Mouse (Mus musculus) c-Kit-positive CD71-positive TER-119-negative erythroid progenitor cells, embryonic 14.5 days (primary cell): ENCODE measurements around the gene Pacsin2.
"Not testable (repeated sequence)": the region's sequence is repeated elsewhere in the genome, so short reads cannot be mapped to it uniquely, and the experiment has no call there.

Source experiments
- DNase-seq: peaks from one replicate; pipeline ENCODE4 v3.0.0-alpha.2; 2013; ENCODE audit warnings: low read depth

Gene Pacsin2

DNA sequence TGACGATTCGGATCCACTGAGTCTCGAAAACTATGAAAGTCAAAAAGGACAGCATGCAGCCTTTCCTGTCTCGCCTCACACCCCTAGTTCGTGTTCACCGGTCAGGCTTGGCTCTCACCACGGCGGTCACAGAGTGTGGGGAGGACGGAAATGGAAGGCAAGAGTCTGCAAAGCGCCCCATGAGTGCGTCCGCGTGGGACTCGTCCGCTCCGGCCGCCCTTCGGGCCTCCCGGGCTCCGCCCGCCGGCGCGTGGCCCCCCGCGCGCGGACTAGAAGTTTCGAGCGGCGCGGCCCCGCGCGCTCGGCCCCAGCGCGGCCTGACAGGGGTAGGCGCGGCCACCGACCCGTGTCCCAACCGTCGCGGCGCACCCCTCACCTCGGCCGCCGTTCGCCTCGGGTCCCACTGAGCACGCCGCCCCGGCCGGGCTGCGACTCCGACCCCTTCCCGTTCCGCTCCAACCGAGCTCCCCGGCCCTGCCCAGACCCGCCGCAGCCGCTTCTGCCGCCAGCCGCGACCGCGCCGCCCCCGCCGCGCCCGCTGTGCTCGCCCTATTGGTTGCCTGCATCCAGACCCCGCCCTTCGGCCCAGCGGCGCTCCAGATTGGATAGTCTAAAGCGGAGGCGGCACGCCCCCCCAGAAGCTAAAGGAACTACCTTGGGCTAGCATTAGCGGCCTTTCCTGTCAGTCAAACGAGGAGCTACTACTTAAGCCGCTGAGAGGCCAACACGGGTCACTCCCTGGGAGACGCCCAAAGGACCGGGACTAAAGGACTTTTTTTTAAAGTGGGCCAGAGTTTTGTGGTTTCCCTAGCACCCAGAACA lies at the start of gene Pacsin2:
Gene Pacsin2, minus strand, starts transcription at position 524 of the 822 bp plus-strand sequence.
- peak; percentile 98 for DNase-seq

DNA sequence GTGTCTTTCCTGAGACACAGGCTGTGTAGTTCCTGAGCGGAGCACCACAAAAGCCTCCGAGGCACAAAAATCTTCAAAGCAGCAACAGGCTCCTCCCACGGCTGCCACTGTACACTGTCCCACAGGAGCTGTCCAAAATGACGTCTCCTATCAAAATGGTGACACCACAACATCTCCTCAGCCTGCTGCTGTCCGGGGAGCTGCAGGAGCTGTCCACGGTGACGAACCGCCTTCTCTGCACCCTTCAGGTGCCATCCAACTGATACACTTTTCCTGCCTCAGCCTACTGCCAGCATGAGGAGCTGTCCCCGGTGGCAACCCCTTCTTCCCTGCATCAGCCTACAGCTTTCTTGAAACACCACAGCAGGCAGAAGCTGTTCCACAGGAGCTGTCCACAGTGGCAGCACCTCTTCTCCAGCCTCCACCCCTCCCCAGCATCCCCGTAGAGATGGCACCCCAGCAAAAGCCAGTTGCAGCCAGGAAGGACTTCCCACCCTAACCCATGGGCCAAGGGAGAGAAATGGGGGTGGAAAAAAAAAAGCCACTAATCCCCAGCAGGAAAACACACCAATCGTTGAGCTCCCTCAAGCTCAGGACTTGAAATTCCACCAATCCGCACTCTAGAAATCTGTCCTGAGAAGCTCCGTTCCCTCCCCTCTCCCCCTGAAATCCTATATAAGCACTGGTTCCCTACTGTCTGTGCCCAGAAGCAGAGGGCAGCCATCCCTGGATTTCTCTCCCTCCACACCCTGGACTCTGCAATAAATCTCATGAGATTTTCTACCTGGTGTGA lies 48.3 kb upstream of the Pacsin2 start:
- DNase-seq = no peak

DNA sequence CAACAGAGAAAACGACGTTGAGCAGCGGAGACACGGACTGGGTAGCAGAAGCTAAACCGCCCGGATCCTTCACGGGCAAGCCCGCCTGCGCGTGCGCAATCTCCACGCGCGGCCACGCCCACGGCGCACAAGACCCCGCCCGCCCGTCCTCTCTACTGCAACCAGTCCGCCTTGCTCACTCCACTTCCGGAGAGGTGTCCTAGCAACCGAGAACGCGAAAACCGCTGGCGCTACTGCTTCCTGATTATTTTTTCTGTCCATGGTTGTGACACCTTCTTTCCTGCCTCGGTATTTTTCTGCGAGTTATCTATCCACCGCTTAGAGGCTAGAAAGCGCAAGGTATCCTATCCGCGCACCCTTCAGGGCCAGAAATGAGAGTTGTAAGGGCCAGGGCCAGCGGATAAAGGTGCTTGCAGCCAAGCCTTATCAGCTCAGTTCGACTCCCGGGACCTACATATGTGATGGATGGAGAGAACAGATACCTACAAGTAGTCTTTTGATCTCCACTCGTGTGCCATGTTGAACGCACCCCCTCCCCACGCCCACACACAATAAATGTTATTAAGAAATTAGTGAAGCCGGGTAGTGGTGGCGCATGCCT lies 46.5 kb upstream of the Pacsin2 start, which contains the start of gene Ttll1:
Gene Ttll1, minus strand, starts transcription at position 89 of the 601 bp plus-strand sequence.
- DNase-seq = peak; percentile 83

DNA sequence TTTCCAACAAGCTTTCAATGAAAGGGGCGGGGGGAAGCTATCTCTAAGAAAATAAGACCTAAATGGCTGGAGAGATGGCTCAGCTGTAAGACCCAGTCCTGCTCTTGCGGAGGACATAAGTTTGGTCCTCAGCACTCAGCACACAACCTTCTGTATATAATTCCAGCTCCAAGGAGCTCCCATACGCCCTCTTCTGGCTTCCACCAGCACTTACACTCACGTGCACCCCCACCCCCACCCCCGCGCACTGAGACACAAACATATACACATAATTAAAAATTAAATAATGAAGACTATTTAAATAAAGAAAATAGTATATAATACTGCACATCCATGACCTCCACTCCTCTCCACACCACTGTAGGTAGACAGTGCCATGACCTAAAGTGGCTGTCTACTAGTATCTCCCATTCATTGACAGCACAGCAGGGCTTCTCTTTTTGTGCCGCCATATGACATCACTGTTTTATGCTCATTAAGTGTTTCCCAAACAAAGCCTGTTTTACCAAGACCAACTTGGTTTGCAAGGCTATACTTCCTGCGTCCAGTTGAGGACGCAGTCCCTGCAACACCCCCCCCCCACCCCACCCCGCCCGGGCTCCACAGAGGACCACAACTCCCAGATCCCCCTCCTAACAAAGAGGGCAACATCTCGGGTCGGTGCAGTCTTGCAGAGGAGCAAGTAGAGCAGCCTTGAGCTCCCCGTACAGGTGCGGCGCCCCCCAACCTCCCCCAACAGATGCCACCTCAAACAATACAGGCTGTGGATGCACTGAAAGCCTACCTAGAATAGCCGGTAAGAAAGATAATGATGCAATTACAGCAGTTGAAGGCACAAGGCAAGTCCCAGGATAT lies 45.8 kb upstream of the Pacsin2 start:
- DNase-seq = no peak

DNA sequence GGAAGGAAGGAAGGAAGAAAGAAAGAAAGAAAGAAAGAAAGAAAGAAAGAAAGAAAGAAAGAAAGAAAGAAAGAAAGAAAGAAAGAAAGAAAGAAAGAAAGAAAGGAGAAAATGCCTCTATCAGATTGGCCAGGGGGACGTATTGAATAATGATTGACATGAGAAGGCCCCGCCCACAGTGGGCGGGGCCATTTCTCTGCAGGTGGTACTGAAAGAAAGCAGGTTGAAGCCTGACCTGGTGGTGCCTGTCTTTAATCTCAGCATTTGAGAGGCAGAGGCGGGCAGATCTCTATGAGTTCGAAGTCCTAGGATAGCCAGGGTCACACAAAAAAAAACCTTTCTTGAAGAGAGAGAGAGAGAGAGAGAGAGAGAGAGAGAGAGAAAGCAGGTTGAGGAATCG lies 37.1 kb upstream of the Pacsin2 start:
- DNase-seq = not testable (repeated sequence)

DNA sequence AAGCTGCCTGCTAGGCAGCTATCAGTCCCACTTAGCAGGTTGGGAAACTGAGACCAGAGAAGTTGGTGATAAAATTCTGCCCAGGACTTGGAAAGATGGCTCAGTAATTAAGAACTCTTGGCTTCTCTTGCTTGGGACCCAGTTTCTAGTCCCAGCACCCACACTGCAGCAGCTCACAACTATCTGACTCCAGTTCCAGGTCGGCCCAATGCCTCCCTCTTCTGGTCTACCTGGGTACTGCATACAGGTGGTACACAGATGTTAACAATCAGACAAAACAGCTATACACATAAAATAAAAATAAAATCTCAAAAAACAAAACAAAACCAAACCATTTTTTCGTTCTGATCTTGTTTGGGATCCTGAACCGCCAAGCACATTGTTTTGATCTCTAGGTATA lies 35.9 kb upstream of the Pacsin2 start:
- no peak for DNase-seq

DNA sequence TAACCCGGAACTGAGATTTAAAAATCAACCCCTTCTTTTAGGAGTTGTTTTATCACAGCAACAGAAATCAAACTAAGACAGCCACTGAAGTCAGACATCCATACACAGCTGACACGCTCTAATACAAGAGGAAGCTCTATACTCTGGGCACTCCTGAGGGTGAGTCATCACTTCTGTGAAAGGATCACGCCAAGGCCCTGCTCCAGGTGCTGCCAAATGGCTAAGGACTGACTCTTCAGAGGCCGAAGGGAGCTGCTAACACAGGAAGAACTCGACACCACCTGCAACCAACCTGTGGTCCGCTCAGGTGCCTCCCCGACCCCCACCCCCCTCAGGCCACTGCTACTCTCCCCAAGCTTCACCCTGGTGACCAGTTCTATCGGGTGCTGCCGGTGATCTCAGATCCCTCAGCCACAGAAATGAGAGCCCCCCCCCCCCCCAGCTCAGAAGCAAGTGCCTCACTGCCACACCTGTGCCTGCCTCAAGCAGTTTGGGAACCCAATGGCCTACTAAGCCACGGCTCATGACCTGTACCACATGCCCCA lies 34.9 kb upstream of the Pacsin2 start:
- DNase-seq = no peak

DNA sequence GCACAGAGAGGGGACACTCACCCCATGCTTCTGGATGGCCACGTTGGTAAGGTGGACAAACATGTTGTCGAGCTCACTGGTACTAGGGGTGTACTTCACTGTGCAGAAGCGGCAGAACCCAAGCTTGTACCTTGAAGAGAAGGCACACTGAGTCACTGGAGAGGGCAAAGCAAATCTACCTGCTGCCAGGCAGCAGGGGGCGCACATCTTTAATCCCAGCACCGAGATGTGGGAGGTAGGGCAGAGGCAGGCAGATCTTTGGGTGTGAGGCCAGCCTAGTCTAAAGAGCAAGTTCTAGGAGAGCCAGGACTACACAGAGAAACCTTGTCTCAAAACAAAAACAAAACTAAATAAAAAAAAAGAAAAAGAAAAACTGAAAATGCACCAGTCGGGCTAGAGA lies 32.9 kb upstream of the Pacsin2 start:
- DNase-seq = no peak

DNA sequence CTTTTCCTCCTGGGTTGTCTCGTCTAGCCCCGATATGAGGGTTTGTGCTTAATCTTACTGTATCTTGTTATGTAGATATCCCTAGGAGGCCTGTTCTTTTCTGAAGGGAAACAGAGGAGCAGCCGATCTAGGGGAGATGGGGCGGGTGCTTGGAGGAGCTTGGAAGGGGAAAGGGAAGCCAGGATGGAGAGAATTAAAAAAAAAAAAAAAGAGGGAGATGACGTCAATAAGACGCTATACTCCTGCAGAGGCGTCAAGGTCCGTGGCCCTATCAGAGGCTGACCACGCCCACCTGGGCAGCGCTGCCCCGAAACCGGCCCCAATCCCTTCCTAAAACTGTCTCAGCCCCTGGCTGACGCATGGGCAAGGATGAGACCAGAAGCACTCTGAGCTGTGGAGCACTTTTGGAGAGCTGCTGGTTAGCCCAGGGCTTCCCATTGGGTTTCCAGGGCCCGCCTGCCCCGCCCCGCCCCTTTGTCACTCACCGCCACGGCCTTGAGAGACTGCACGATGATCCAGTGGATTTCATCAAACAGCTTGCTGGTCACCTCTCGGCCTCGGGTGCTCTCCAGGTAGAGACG lies 31.5 kb upstream of the Pacsin2 start:
- no peak for DNase-seq

DNA sequence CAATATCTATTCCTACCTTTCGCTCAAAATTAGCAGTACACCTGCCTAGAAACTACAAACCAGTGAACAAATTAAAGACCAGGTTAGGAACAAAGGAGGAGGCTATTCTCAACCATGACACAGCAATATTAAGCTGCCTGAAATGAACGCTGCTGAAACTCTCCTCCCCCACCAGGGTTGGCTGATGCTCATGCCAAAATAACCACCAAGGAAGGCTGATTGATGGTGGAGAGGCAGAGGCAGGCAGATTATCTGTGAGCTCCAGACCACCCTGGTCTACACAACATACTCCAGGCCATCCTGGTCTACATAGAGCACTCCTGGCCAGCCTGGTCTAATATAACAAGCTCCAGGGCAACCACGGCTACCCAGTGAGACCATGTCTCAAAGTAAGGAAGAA lies 30.8 kb upstream of the Pacsin2 start:
- no peak for DNase-seq

DNA sequence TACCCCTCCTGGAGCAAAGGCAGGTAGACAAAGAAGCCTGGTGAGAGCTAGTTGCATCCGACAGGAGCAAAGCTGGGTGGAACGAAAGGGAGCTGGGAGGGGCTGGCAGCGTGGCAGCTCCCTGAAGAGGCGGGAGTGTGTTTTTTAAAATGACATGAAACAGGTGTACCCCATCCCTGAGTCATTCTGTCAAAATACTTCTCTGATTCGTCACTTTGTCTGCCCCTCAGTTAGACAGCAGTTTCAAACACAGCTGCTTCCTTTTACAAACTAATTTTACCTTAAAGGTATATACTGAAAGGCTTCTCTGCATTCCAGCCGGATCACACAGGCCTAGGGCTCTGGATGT lies 30.1 kb upstream of the Pacsin2 start:
- DNase-seq = no peak

DNA sequence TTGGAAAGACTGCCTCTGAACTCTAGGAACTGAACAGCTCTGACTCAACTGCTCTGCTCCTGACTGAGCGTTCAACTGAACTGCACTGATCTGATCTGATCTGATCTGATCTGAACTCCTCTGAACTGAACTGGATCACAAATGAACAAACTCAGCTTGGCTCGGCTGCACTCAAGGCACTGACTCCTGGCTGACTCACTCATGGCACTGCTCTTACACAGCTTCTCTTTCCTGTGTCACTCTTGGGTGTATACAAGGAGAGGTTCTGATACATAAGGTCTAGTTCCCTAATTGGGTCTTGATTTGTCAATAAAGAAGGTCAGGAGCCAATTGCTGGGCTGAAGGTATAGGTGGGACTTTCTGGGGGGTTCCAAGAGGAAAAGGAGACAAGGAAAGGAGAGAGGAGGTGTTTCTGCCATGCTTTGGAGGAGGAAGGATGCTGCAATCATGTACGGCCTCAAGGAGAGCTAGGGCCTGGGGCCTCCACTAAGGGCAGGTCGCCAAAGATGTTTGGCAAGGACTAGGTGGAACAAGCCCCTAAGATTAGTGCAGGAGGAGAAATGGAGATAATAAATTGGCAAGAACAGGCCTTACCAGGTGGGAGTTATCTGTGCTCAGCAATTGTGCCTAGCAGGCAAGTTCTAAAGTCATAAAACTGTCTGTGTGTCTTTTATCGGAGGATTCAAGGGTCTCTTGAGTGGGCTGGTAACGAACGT lies 29.6 kb upstream of the Pacsin2 start:
- no peak for DNase-seq

DNA sequence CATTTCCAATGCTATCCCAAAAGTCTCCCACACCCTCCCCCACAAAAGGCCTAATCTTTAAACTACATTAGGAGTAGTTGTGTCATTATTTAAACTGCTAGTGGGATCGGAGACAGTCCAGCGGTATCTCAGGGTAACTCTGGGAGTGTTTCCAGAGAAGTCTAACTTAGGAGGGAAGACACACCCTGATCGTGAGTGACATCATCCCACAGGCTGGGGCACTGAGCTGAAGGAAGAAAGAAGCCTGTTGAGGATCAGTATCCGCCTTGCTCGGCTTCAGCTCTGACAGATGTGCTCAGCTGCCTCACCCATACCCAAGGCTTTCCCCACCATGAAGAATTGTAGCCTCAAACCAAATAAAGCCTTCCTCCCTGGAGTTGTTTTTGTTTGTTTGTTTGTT lies 27.5 kb upstream of the Pacsin2 start:
- no peak for DNase-seq

DNA sequence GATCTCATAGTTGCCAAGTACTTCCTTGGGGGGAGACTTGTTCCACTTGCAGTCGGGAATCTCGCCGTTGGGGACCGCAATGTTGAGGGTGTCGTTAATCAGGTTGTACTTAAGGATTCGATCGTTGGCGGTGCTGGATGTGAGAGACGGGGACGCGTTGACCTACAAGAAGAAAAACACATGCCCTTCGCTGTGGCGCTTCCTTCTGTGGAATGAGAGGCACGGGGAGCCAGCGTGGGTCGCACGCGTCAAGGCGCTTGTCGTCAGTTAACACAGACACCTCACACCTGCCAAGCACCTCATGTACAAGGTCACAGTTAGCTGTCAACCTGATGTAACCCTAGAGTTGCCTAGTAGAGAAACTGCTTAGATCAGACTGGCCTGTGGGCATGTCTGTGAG lies 25.1 kb upstream of the Pacsin2 start:
- no peak for DNase-seq

DNA sequence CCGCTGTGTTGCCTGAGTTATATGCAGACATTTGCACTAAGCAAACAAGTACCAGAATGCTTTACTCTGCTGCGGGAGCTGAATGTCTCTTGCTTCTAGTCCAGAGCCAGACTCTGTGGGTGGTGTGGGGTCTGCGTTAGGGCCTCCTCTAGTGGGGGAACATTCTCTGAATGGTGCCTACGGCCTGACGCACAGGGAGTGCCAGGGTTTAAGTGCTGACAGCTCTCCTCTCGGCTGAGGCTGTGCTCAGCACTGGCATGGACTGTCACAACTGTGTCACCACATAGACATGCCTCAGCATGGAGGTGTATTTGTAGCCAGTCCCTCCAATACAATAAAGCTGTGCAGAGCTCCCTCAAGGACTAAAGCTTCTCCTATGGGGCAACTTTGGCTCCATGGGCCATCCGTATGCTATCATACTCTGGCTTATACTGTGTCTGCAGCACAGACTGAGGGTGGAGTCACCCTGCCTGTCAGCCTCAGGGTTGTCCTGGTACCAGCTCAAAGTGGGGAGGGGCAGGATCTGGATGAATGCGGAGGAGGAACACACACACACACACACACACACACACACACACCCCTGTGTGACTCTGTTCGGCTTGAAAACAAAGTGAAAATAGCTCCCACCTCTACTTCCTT lies 23.2 kb upstream of the Pacsin2 start:
- no peak for DNase-seq

DNA sequence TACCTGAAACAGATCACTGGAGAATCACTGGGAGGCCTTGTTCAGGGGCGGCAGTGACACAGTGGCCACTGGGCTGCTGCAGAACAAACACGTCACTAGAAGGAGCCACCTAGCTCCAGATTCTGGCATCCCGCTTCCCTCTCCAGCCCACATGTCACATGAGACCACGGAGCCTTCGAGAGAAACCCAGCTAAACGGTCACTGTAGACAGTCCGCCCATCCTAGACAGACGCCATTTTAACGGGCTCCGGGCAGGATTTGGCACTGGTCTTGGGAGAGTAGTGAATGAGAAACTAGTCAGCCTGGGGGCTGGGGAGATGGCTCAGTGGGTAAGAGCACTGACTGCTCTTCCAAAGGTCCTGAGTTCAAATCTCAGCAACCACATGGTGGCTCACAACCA lies 19.9 kb upstream of the Pacsin2 start:
- no peak for DNase-seq

DNA sequence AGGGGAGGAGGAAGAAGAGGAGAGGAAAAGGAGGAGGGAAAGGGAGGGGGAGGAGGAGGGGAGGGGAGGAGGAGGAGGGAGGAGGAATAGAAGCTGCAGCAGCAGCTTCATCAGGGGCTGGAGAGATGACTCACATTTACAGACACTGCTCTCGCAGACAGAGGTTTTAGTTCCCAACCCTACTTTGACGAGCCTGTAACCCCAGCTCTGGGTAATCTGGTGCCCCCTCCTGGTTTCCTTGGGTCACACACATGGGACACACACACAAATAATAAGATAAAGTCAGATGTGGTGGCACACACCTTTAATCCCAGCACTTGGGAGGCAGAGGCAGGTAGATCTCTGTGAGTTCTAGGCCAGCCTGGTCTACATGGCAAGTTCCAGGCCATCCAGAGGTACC lies 19.1 kb upstream of the Pacsin2 start:
- DNase-seq = peak; percentile 57

DNA sequence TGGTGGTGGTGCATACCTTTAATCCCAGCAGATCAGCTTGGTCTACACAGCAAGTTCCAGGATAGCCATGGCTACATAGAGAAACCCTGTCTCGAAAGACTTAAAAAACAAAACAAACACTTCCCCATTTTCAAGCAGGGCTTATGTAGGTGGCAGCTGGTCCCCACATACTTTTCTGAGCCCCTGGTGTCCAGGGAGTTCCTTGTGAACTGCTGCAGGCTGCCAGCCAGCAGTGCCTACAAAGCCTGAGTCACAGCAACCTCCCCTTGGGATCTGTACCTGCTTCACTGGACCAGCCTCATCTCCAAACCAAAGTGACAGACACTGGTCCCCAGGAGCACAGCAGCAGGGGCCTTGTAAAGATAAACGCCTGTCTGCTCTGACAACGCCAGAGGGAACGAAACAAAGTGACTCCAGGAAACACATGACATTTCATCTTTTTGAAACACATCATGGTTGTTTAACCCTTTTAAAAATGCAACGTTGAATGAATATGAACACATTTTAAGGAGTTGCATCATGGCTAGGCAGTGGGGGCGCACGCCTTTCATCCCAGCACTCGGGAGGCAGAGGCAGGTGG lies 18.3 kb upstream of the Pacsin2 start:
- no peak for DNase-seq

DNA sequence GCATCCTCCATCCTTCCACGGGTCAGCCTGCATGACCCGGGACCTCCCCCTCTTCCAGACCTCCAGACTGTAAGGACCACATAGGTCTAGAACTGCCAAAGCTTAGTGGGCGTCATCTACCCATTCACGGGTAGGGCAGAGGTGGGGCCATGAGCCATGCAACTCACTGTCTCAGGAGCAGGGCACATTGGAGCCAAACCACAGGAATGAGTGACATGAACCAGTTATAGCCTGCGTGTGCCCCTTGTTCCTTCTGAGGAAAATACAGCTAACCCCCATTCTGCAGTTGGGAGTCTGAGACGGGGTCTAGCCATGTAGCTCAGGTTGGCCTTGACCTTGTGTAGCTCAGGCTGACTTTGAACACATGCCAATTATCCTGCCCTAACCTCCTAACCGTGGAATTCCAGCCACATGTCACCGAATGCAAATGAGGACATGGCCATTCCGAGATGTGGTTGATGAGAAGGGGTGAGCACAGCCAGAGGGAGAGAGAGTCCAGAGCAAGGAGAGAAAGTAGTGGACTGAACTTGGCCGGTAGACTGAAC lies 16.9 kb upstream of the Pacsin2 start:
- DNase-seq = no peak

DNA sequence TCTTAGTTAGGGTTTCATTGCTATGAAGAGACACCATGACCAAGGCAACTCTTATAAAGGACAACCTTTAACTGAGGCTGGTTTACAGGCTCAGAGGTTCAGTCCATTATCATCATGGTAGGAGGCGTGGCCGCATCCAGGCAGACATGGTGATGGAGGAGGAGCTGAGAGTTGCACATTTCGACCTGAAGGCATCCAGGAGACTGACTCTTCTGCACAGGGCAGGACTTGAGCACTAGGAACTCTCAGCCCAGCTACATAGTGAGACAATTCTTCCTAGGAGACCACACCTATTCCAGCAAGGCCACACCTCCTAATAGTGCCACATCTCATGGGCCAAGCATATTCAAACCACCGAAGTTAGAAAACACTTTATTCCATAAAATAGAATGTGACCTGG lies 15.4 kb upstream of the Pacsin2 start:
- DNase-seq = no peak
